Mouse (Mus musculus): ENCODE data around the gene Jak1. TPM values are rescaled to one million over a fixed set of nuclear protein-coding genes. Genes with fewer than 3 reads are reported as not detected.

Gene Jak1
- polyA plus RNA-seq, 1 experiment from 2014 or later: 81.7 TPM

DNA sequence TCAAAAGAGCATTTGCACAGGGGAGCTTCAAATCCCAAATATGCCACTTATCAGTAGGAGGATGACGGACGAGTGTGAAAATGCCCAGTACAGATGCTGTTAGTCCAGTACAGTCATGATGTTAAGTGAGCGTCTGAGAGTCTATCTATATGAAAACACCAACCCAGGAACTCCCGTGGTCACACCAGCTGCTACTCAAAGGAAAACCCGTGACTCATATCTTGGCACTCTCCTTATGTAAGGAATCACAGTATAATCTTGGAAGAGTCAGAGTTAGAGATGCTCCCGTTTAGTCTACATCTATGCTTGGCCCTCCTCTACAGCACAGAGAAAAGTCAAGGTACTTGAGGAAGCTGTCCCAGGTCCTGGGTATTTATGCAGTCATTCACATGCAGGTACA is 106.8 kb downstream of the Jak1 start:
- Histone ChIP-seq H3K4me2 (ENCODE audit: low read depth, low read length) (no peak overlapping the region), H3K9me3 (ENCODE audit: control insufficient read depth, low read length) (no peaks in the 10 kb centered on the region), H3K4me1 (replicated peaks; ENCODE audit: control insufficient read depth, insufficient read depth, low read length) (no peaks in the 10 kb centered on the region), H3K36me3 (ENCODE audit: control insufficient read depth, insufficient read depth, low read length) (peaks cover 30% of the 10 kb centered on the region), H3K27ac (ENCODE audit: low read length) (no peak overlapping the region), H3K4me3 (ENCODE audit: low read length) (no peak overlapping the region), H3K27me3 (ENCODE audit: control insufficient read depth, insufficient read depth, low read depth, low read length) (no peaks in the 10 kb centered on the region), H3K9ac (ENCODE audit: low read length) (no peak overlapping the region)
- 66% methylated on average over 6 of the region's 6 CpGs for WGBS
- ATAC-seq (ENCODE audit: low read depth): no peak

- Histone ChIP-seq H3K27ac (ENCODE audit: low read length) (no peak overlapping the region), H3K4me3 (ENCODE audit: low read length) (no peak overlapping the region), H3K9ac (ENCODE audit: low read length) (no peak overlapping the region), H3K4me2 (ENCODE audit: low read depth, low read length) (no peak overlapping the region), H3K4me1 (replicated peaks; ENCODE audit: control insufficient read depth, insufficient read depth, low read length) (no peaks in the 10 kb centered on the region), H3K9me3 (ENCODE audit: control insufficient read depth, low read length) (no peaks in the 10 kb centered on the region), H3K27me3 (ENCODE audit: control insufficient read depth, insufficient read depth, low read depth, low read length) (no peaks in the 10 kb centered on the region), H3K36me3 (ENCODE audit: control insufficient read depth, insufficient read depth, low read length) (peaks cover 29% of the 10 kb centered on the region)
- WGBS: 85% methylated on average over 5 of the region's 5 CpGs
- ATAC-seq (ENCODE audit: low read depth): no peak
Observed at GRCm38 (mm10) chr4:101157476-101157875, 107.6 kb downstream of the Jak1 start.

- 61% methylated on average over 4 of the region's 4 CpGs for WGBS
Observed at GRCm38 (mm10) chr4:101155541-101155940, 109.5 kb downstream of the Jak1 start.

GRCm38 (mm10) chr4:101146891-101147655 is 118.0 kb downstream of the Jak1 start:
- no peak overlapping the region for H3K4me2 ChIP-seq (ENCODE audit: low read depth, low read length)
- WGBS: 83% methylated on average over 11 of the region's 11 CpGs
- no peak overlapping the region for H3K4me3 ChIP-seq (ENCODE audit: low read length)
- H3K9me3 ChIP-seq (ENCODE audit: control insufficient read depth, low read length): no peaks in the 10 kb centered on the region
- no peak overlapping the region for H3K27ac ChIP-seq (ENCODE audit: low read length)
- peaks cover 15% of the 10 kb centered on the region for H3K36me3 ChIP-seq (ENCODE audit: control insufficient read depth, insufficient read depth, low read length)
- H3K4me1 ChIP-seq (replicated peaks; ENCODE audit: control insufficient read depth, insufficient read depth, low read length): 0 out of 2 replicates have a peak, but pooled peaks cover 2% of the 10 kb centered on the region
- H3K27me3 ChIP-seq (ENCODE audit: control insufficient read depth, insufficient read depth, low read depth, low read length): no peaks in the 10 kb centered on the region
- no peak for ATAC-seq (ENCODE audit: low read depth)
- H3K9ac ChIP-seq (ENCODE audit: low read length): no peak overlapping the region

More at GRCm38 (mm10) chr4:101155541-101155940, 109.5 kb downstream of the Jak1 start:
- Histone ChIP-seq H3K9me3 (ENCODE audit: control insufficient read depth, low read length) (no peaks in the 10 kb centered on the region), H3K4me1 (replicated peaks; ENCODE audit: control insufficient read depth, insufficient read depth, low read length) (no peaks in the 10 kb centered on the region), H3K36me3 (ENCODE audit: control insufficient read depth, insufficient read depth, low read length) (peaks cover 26% of the 10 kb centered on the region), H3K4me3 (ENCODE audit: low read length) (no peak overlapping the region), H3K9ac (ENCODE audit: low read length) (no peak overlapping the region), H3K27me3 (ENCODE audit: control insufficient read depth, insufficient read depth, low read depth, low read length) (no peaks in the 10 kb centered on the region), H3K4me2 (ENCODE audit: low read depth, low read length) (no peak overlapping the region), H3K27ac (ENCODE audit: low read length) (no peak overlapping the region)
- no peak for ATAC-seq (ENCODE audit: low read depth)

DNA sequence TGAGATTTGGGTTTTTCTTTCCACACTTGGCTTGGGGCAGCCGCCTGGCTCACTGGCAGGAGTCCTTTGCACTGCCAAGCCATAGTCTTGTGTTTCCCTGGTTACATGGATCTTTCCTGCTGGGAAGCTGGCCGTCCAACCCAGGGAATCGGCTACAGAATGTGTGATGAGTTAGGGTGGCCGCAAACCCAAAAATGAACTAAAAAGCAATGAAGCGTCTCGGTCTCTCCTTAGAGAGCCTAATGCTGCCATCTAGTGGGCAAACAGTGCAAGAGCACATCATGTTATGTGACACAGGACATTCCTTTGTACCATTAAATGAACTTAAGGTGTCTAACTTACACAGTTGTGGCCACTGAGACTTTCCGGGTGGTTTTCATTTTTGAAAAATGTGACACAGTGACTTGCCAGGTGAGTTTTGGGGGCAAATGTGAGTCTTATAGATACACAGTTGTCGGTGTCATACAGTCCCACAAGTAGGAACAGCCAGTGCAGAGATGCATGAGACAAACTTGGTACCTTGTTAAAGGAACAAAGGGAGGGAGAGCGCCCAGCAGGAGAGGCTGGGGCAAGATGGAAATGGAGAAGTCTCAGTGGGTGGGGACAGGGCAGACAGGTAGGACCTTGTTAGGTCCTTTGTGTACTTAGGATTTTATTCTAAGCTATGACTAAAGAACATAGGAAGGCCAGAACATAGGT is 118.9 kb downstream of the Jak1 start:
- Histone ChIP-seq H3K27ac (ENCODE audit: low read length) (no peak overlapping the region), H3K4me1 (replicated peaks; ENCODE audit: control insufficient read depth, insufficient read depth, low read length) (0 out of 2 replicates have a peak, but pooled peaks cover 2% of the 10 kb centered on the region), H3K27me3 (ENCODE audit: control insufficient read depth, insufficient read depth, low read depth, low read length) (no peaks in the 10 kb centered on the region), H3K9me3 (ENCODE audit: control insufficient read depth, low read length) (no peaks in the 10 kb centered on the region), H3K4me2 (ENCODE audit: low read depth, low read length) (no peak overlapping the region), H3K9ac (ENCODE audit: low read length) (no peak overlapping the region), H3K4me3 (ENCODE audit: low read length) (no peak overlapping the region), H3K36me3 (ENCODE audit: control insufficient read depth, insufficient read depth, low read length) (peaks cover 12% of the 10 kb centered on the region)
- peak; percentile 44; the same call in 1 of the 2 replicates for ATAC-seq (ENCODE audit: low read depth)
- WGBS: 31% methylated on average over 9 of the region's 9 CpGs

DNA sequence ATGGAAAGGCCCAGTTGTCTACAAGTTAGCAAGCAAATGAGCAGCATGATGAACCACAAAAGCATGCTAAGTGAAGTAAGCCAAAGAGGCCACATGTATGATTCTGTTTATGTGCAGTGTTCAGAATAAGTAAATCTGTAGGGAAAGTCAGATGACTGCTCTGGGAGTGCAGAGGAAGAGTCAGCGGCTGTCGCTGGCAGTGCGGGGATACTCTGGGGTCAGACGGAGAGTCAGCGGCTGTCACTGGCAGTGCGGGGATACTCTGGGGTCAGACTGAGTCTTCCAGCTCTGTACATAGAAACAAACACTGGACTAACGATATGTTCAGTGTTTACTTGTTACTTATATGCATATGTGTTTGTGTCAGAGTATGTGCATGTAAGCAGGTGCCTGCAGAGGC is 120.3 kb downstream of the Jak1 start:
- Histone ChIP-seq H3K4me1 (replicated peaks; ENCODE audit: control insufficient read depth, insufficient read depth, low read length) (0 out of 2 replicates have a peak, but pooled peaks cover 2% of the 10 kb centered on the region), H3K4me3 (ENCODE audit: low read length) (no peak overlapping the region), H3K4me2 (ENCODE audit: low read depth, low read length) (no peak overlapping the region), H3K27me3 (ENCODE audit: control insufficient read depth, insufficient read depth, low read depth, low read length) (no peaks in the 10 kb centered on the region), H3K27ac (ENCODE audit: low read length) (no peak overlapping the region), H3K9ac (ENCODE audit: low read length) (no peak overlapping the region), H3K9me3 (ENCODE audit: control insufficient read depth, low read length) (no peaks in the 10 kb centered on the region), H3K36me3 (ENCODE audit: control insufficient read depth, insufficient read depth, low read length) (peaks cover 3% of the 10 kb centered on the region; the same call in 1 of the 2 replicates)
- 60% methylated on average over 7 of the region's 7 CpGs for WGBS
- no peak for ATAC-seq (ENCODE audit: low read depth)

GRCm38 (mm10) chr4:101144361-101144760 is 120.7 kb downstream of the Jak1 start:
- no peaks in the 10 kb centered on the region for H3K9me3 ChIP-seq (ENCODE audit: control insufficient read depth, low read length)
- no peak overlapping the region for H3K4me2 ChIP-seq (ENCODE audit: low read depth, low read length)
- peaks cover 3% of the 10 kb centered on the region; the same call in 1 of the 2 replicates for H3K36me3 ChIP-seq (ENCODE audit: control insufficient read depth, insufficient read depth, low read length)
- 75% methylated on average over 4 of the region's 4 CpGs for WGBS
- no peak for ATAC-seq (ENCODE audit: low read depth)
- H3K27ac ChIP-seq (ENCODE audit: low read length): no peak overlapping the region
- H3K4me3 ChIP-seq (ENCODE audit: low read length): no peak overlapping the region
- H3K4me1 ChIP-seq (replicated peaks; ENCODE audit: control insufficient read depth, insufficient read depth, low read length): 0 out of 2 replicates have a peak, but pooled peaks cover 2% of the 10 kb centered on the region
- H3K27me3 ChIP-seq (ENCODE audit: control insufficient read depth, insufficient read depth, low read depth, low read length): no peaks in the 10 kb centered on the region
- H3K9ac ChIP-seq (ENCODE audit: low read length): no peak overlapping the region

- H3K4me2 ChIP-seq (ENCODE audit: low read depth, low read length): no peak overlapping the region
- no peaks in the 10 kb centered on the region for H3K27me3 ChIP-seq (ENCODE audit: control insufficient read depth, insufficient read depth, low read depth, low read length)
- H3K36me3 ChIP-seq (ENCODE audit: control insufficient read depth, insufficient read depth, low read length): peaks cover 5% of the 10 kb centered on the region; the same call in 1 of the 2 replicates
- 0 out of 2 replicates have a peak, but pooled peaks cover 2% of the 10 kb centered on the region for H3K4me1 ChIP-seq (replicated peaks; ENCODE audit: control insufficient read depth, insufficient read depth, low read length)
- H3K9ac ChIP-seq (ENCODE audit: low read length): no peak overlapping the region
- 68% methylated on average over 4 of the region's 4 CpGs for WGBS
- H3K9me3 ChIP-seq (ENCODE audit: control insufficient read depth, low read length): no peaks in the 10 kb centered on the region
- no peak overlapping the region for H3K27ac ChIP-seq (ENCODE audit: low read length)
- no peak for ATAC-seq (ENCODE audit: low read depth)
- H3K4me3 ChIP-seq (ENCODE audit: low read length): no peak overlapping the region
Observed at GRCm38 (mm10) chr4:101143901-101144300, 121.2 kb downstream of the Jak1 start.

- no peaks in the 10 kb centered on the region for H3K9me3 ChIP-seq (ENCODE audit: control insufficient read depth, low read length)
- H3K4me2 ChIP-seq (ENCODE audit: low read depth, low read length): no peak overlapping the region
- ATAC-seq (ENCODE audit: low read depth): no peak
- 0 out of 2 replicates have a peak, but pooled peaks cover 2% of the 10 kb centered on the region for H3K4me1 ChIP-seq (replicated peaks; ENCODE audit: control insufficient read depth, insufficient read depth, low read length)
- 67% methylated on average over 5 of the region's 5 CpGs for WGBS
- H3K4me3 ChIP-seq (ENCODE audit: low read length): no peak overlapping the region
- H3K27ac ChIP-seq (ENCODE audit: low read length): no peak overlapping the region
- no peaks in the 10 kb centered on the region for H3K27me3 ChIP-seq (ENCODE audit: control insufficient read depth, insufficient read depth, low read depth, low read length)
- no peak overlapping the region for H3K9ac ChIP-seq (ENCODE audit: low read length)
- peaks cover 2% of the 10 kb centered on the region; the same call in 1 of the 2 replicates for H3K36me3 ChIP-seq (ENCODE audit: control insufficient read depth, insufficient read depth, low read length)
Observed at GRCm38 (mm10) chr4:101141768-101142167, 123.3 kb downstream of the Jak1 start.

Measured in lung, embryonic 16.5 days (tissue).